Mouse (Mus musculus) thymus, adult 18-20 months (tissue): ENCODE measurements at regions not wholly inside any gene's neighbourhood (a gene's known extent, or its start where the extent isn't known, plus 50 kb on each side); places are given as distances from the start of the nearest gene placed in this dataset.

Experiments
- DNase-seq, 2 experiments: peaks; one replicate each; pipeline ENCODE4 v3.0.0; 2022; ENCODE audit warnings: mixed read lengths in 2 of 2

- DNase-seq = no peak
Observed at GRCm38 (mm10) chr4:150721619-150722283, 69.8 kb upstream of the Slc45a1 start.

- DNase-seq = no peak
Observed at GRCm38 (mm10) chr4:150717866-150718265, 65.9 kb upstream of the Slc45a1 start.

- no peak for DNase-seq
Observed at GRCm38 (mm10) chr4:150715051-150715450, 63.1 kb upstream of the Slc45a1 start.

DNA sequence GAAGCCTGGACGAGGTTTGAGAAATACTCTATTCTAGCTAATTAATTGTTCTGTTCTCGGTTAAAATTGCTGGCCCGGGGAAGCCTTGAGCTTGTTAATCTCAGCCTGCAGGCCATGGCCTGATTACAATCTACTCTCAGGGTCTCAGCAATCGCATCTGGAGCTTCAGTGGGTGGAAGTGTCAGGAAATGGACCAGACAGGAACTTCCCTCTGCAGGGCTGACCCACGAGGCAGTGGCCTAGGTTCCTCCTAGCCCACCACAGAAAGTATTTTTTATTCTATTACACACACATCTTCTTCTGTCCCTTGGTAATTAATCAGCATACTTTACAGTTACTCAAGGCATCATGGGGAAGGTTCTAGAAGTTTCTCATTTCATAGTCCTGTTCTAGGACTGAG is 61.3 kb upstream of the Slc45a1 start:
- no peak for DNase-seq

- DNase-seq = no peak
Observed at GRCm38 (mm10) chr4:150712856-150713255, 60.9 kb upstream of the Slc45a1 start.

DNA sequence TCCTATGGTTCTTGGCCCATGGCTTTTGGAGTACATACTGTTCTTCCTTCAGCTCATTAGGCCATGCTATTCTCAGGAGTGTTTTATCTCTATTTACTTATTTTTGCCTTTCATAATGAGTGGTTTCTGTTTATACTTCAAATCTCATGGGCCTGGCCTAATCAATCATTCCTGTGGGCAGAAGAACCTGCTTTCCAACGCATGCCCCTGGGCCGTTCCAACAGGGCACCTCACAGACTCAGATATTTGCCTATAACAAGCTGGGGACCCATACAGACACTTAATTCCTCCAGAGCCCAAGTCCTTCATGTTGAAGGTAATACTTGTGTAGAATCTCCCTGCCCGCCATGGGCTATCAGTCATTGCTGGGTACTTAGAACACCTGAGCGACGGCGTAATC is 59.7 kb upstream of the Slc45a1 start:
- DNase-seq = no peak

DNA sequence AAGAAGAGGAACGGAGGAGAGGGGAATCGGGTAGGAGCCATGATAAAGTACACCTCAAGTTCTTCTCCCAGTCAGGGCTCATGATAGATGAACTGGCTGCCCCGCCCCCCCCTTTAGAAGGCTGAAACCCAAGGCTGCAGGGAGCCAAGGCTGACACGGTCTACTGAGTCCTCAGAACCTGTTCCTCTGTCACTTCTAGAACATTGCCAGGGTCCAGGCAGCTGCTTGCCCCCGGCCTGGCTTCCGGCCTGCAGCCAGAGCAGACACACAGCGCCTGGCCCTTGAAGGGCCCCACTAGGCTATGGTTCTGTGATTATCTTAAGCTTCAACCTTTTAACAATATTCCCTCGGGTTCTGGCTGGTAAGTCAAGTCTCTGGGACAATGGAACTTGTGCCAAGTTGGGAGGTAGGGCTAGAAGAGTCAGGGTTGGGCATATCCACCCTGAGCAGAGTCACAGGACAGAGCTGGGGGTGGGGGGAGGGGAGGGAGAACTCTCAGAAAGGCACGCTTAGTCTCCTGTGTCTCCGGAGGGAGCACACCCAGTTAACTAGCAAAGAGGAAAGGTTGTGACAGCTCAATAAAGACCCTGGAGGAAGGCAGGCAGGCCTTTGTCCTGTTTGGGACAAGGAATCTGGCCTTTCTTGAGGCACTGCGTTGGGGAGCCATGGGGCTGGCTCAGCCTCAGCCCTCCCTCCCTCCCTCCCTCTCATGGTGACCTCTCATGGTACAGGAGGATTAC is 57.6 kb upstream of the Slc45a1 start:
- no peak for DNase-seq

DNA sequence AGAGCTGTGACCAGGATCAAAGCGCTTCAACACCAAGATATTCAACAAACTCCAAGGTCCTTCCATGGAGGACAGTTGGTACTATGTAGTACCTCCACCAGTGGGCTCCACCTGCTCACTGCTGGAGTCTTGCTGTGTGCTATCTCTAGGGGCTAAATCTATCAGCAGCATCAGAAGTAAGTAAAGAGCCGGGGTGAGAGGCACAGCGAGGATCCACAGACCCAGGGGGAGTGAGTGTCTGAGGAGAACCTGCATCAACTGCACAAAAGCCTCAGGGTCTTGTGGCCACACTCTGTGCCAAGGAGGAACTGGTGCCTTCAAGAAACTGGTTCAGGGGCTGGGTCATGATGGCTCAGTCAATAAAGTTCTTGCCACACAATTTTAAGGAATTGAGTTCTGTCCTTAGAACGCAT is 56.6 kb upstream of the Slc45a1 start:
- no peak for DNase-seq

DNA sequence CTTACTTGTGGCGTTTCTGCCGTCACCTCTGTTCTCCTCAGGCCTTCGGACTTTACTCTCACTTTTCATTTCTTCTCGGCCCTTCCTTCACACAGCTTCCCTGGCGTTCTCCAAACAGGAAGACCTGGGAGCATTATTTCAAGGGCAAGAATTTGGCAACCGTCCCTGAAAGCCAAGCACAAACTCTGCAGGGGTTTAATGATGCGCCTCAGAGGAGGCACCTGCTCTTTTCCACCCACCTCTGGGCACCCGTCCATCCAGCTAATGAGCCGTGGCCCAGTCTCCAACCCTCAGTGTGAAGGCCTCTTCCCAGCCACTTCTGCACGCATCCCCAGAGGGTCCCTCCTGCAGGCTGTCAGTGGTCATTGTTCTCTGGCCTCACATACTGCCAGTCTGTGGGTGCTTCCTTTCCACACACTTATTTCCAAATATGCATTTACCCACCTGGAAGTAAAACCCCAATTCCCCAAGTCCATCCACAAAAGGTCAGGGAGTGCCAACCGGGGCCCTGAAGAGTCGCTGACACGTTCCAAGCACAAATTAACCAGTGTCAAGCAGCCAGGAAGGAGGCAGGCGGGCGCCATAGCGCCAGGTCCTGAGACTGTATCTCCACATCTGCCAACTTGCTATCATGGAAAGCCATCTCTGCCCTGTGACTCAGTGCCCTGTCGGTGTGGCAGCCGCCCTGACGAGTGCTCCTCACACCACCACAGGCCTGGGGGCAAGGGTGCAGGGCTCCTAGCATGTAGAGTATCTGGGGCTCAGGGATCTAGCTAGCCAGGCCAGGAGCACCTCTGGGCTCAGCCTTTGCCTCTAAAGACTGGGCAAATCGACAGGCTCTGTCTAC is 56.0 kb upstream of the Slc45a1 start:
- DNase-seq = no peak

- no peak for DNase-seq
Observed at GRCm38 (mm10) chr4:150706793-150707724, 55.1 kb upstream of the Slc45a1 start.

GRCm38 (mm10) chr4:150706291-150706690 is 54.3 kb upstream of the Slc45a1 start:
- no peak for DNase-seq

GRCm38 (mm10) chr4:150703266-150703665 is 51.3 kb upstream of the Slc45a1 start:
- no peak for DNase-seq
